Mouse (Mus musculus) NIH3T3 (cell line): ENCODE results near the gene Cdh16.
A peak's percentile ranks its signal among the peaks of the same experiment; 100 is the strongest.
"Not testable (repeated sequence)": the region's sequence is repeated elsewhere in the genome, so short reads cannot be mapped to it uniquely, and the experiment has no call there.

Source experiments
- DNase-seq: peaks from one replicate; pipeline ENCODE4 v3.0.0-alpha.2; 2012; ENCODE audit warnings: low read depth

Gene Cdh16

DNA sequence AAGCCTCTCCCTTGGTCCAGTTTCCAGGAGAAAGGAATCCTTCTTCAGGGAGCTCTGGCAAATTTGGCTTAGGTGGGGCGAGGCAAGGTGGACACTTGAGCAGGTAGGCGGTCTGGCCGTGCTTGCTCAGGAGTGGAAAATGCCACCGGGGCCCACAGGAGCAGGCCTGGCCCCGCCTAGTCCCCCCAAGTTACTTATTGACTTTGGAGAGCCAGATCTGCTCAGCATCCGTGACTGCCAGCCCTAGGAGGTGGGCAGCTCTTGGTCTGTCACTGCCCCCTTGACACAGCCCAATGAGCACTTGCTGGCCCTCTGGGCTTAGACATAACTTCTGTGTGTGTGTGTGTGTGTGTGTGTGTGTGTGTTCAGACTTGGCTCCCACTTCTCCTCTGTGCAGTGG lies at the start of gene Cdh16:
Gene Cdh16, minus strand, starts transcription at position 236 of the 400 bp plus-strand sequence.
- DNase-seq, result no peak

GRCm38 (mm10) chr8:104655614-104656013 lies 31.4 kb upstream of the Cdh16 start:
- DNase-seq, result no peak

- DNase-seq, result peak; percentile 93
Measured at GRCm38 (mm10) chr8:104654984-104655383, 30.8 kb upstream of the Cdh16 start.

DNA sequence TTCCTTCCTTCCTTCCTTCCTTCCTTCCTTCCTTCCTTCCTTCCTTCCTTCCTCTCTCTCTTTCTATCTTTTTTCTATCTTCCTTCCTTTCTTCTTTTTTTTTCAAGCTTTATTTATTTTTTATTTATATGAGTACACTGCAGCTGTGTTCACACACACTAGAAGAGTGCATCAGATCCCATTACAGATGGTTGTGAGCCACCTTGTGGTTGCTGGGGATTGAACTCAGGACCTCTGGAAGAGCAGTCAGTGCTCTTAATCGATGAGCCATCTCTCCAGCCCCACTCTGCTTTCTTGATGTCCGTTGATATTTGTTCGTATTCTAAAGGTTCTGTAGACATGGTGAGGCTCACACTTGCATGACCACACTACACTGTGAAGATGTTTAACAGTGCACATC lies 20.0 kb upstream of the Cdh16 start:
- not testable (repeated sequence) for DNase-seq

DNA sequence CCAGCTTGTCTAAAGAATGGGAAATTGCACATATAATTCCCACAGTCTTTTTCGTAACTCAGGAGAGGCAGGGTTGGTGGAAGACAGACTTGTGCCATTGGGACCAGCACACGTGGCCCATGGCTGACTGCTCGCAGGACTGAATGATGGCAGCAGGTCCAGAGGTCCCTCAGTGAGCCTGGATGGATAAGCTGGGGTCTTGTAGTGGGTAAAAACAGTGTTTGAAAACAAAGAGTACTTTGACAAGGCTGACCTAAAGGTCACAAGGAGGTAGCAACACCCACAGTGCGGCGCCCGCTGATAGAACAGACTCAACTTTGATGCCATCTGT lies 18.1 kb upstream of the Cdh16 start:
- no peak for DNase-seq

- peak; percentile 90 for DNase-seq
Measured at GRCm38 (mm10) chr8:104641426-104642323, 17.5 kb upstream of the Cdh16 start, which contains the start of gene Ciao2b. TSS of gene Ciao2b (minus strand) at chr8:104641965.

DNA sequence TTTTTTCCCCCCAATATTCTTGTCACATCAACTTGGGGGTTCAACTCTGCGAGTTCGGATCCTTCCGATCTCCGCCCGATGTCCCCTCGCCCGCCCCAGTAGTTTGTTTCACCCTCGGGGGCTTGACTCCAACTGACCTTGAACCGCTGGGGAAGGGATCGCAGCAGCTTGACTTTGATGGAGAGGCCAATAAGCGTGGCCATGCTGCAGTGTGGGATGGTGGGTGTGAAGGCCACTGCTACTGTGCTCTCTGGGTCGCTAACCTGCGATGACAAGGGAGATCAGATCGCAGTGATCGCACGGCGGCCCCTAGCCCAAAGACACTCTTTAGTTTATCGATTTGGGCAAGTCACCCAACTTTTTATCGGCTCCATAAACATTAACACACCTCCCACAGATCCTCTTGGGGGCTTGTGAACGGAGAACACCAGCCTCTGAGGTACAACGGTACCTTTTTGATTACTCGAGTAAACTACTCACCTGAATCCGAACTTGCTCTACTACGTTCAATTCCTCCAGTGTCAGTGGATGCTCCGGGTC lies 16.7 kb upstream of the Cdh16 start:
- DNase-seq, result no peak

GRCm38 (mm10) chr8:104640241-104640640 lies 16.0 kb upstream of the Cdh16 start:
- DNase-seq, result no peak

DNA sequence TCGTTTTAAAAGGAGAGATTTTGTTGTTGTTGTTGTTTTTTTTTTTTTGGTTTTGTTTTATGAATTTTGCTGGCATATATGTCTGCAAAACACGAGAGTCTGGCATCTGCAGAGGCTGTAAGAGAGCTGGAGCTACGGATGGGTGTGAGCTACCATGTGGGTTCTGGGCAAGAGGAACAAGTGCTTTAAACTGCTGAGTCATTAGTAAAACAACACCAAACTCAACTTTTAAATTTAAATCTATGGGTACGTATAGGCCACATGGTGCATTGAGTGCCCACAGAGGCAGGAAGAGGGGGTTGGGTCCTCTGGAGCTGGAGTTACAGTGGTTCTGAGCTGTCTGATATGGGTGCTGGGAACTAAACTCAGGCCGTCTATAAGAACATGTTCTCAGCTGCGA lies 13.8 kb upstream of the Cdh16 start:
- DNase-seq, result no peak

DNA sequence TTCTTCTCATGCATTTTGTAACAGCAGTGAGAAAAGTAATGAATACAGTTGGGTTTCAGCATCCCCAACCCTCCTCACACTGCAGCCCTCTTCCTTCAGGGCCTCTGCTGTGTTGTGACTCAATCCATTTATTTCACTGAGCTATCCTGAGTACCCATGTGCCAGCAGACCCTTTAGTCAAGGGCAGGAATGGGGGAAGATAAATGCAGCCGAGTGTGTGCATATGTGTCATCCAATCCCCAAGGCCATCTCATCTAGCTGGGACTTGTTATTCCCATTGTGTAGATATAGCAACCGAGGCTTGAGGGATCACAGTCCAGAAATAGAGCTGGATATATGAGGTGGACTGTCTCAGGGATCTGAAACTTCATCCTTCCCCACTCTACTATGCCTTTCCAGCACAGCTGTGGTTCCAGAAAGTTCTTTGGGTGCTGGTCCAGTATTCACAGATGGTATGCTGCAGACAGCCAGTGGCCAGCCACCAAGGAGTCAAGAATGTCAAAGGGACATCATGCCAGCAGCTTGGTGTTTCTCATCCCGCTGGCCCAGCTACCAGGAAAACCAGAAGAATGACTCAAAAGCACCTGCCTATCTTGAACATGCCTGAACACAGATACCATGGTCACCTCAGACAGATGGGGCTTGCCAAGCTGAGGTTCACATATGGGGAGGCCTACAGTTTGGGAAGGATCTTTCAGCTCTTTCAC lies 11.0 kb upstream of the Cdh16 start:
- DNase-seq, result no peak

DNA sequence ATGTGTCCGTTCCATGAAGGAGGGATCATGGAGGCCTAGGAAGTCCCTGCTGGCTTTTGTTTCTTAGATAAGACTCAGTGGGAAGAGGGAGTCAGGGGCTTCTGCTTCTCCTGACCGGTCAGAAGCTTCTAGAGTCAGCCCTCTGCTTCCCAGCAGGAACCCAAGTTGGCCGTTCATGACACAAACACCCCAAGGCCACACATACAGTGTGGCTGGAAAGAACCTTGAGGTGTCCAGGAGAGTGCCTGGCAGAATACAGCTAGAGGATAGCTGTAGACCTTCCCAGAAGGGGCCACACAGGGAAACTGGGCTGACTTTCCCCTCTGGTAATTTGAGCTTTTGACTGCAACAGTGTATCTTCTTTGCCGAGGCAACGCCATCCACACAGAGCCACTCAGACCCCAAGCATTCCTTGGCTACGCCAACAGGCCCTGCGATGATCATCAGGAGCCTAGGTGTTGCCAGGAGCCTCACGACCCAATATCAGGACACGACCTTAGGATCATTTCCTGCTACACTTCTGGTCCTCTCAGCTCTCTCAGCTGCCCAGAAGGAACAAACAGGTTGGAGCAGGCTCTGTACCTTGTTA lies 9.1 kb upstream of the Cdh16 start:
- peak; percentile 38 for DNase-seq

DNA sequence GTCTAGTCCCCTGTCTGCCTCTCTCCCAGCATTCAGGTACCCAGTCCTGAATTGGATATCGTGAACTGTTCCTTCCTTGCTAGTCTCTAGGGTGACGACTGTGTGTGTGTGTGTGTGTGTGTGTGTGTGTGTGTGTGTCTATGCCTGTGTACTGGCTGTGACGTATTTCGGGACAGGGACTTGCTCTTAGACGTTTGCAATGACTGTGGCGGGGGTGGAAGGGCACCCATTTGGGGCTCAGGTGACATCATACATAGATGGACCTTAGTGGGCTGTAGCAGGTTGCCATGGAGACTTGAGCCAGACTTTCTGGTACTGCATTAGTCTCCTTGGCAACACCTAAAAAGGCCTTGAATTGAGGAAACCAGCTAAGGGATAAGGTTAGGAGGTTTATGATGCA lies 8.3 kb upstream of the Cdh16 start:
- DNase-seq, result no peak

- DNase-seq, result peak; percentile 28
Measured at GRCm38 (mm10) chr8:104631975-104632374, 7.8 kb upstream of the Cdh16 start.

GRCm38 (mm10) chr8:104630981-104631663 lies 6.9 kb upstream of the Cdh16 start, which contains the start of gene Rrad:
TSS of gene Rrad (minus strand) at chr8:104631327.
- DNase-seq, result peak; percentile 83

DNA sequence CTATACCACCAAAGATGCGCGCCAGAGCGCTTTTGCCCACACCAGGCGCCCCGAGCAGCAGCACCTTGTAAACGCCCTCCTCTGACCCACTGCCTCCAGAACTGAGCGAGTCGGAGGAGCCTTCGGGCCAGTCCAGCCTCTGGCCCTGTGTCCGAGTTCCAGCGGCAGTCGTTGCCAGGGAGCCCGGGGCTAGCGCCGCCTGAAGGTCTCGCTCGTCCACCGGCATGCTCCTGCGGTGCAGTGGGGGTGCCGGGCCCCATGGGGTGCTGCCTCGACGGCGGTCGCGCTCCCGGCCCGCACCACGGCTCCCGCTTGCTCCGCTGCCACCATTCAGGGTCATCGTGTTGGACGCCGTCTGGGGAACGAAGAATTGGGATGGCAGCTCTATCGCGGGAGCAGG lies 6.4 kb upstream of the Cdh16 start:
- DNase-seq, result no peak

- no peak for DNase-seq
Measured at GRCm38 (mm10) chr8:104630111-104630479, 5.9 kb upstream of the Cdh16 start.

DNA sequence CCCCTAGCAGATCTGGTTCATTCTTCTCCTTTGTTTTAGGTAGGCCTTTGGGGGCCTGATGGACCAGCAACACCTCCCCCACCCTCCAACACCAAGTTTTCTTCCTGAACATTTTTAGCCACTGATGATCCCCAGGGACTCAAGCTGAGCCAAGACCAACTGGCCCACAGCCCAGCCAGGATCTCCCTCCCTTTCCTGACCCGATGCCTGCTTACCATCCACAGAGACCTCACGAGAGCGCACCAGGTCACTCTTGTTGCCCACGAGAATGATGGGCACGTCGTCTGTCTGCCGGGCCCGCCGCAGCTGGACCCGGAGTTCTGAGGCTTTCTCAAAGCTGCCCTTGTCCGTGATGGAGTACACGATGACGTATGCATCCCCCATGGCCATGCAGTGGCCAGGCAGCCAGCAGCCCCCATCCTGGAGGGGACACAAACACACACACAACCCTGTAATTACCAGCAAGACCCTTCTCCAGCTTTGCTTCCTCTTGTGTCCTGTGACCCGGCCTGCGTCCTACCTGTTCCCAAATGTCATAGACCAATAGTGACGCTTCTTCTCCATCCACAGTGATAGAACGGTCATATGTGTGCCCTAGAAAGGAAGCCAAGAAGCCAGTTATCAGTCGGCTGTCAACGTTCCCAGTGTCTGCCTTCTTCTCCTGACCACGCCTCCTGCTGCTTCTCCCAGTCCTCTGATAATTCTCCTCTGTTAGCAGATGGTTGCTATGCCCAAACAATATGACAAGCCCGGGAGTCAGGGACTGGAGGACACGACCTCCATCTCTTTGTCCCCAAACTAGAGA lies 5.3 kb upstream of the Cdh16 start:
- peak; percentile 72 for DNase-seq

DNA sequence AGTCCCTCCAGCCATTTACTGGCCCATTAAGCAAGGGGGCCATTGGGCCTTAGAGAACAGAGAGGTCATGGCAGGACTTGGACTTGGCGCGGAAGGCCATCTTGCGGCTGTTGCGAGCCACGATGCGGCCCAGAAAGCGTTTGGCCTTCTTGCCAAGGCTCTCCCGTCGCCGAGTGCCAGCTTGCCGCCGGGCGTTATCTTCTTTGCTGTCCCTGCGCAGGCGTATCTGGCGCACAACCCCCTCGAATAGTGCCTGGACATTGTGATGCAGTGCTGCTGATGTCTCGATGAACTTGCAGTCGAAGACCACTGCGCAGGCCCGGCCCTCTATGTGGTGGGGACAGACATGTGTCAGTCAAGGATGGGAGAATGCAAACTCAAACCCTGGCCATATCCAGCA lies 4.2 kb upstream of the Cdh16 start:
- DNase-seq, result no peak

GRCm38 (mm10) chr8:104627065-104627740 lies 3.0 kb upstream of the Cdh16 start:
- no peak for DNase-seq

- no peak for DNase-seq
Measured at GRCm38 (mm10) chr8:104620765-104621164, 3.4 kb downstream of the Cdh16 start.

DNA sequence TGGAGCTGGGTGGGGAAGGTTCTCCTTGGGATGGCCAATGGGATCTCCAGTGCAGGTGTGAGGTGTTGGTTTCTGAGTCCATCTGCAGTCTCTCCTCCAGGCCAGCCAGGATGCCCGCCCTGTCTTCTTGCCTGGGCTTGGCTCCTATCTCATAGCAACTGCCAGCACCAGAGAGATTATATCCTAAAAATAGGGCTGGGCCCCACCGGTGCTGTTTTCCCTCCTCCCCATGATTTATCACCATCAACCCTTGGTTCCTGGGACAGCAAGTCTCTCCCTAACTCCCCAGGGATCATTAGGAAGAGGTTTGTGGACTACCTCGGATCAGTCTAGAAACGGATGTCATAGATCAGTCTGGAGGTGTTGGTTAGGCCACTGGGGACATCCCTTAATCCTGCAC lies 11.1 kb downstream of the Cdh16 start:
- DNase-seq, result no peak
